Mouse (Mus musculus) stomach, embryonic 16.5 days (tissue): ENCODE measurements around the gene Psmg3. TPM values are rescaled to one million over a fixed set of nuclear protein-coding genes. Genes with fewer than 3 reads are reported as not detected.

Source experiments
- ATAC-seq: fragments of 200-750 bp; cut with Nextera tagmentation; 2 replicates; pipeline ENCODE4 v1.8.0; 2017; ENCODE audit warnings: moderate number of reproducible peaks, moderate TSS enrichment; ENCODE audit not compliant: insufficient read depth, low FRiP score
- H3K27ac ChIP-seq: fragments of 300-500 bp; sonication (generic); 2 replicates; pipeline ENCODE4 v1.5.1; 2014; ENCODE audit warnings: low read length
- H3K27me3 ChIP-seq: fragments of 300-500 bp; sonication (generic); 2 replicates; pipeline ENCODE4 v1.6.1; 2014; ENCODE audit warnings: low read length, control low read depth, mixed read lengths; ENCODE audit not compliant: control insufficient read depth, insufficient read depth
- H3K36me3 ChIP-seq: fragments of 300-500 bp; sonication (generic); 2 replicates; pipeline ENCODE4 v1.6.1; 2014; ENCODE audit warnings: low read length; ENCODE audit not compliant: control insufficient read depth, insufficient read depth
- H3K4me1 ChIP-seq: fragments of 300-500 bp; sonication (generic); 2 replicates; pipeline ENCODE4 v1.6.1; 2014; ENCODE audit warnings: low read length, control low read depth, mixed read lengths; ENCODE audit not compliant: control insufficient read depth, insufficient read depth
- H3K4me2 ChIP-seq: fragments of 300-500 bp; sonication (generic); 2 replicates; pipeline ENCODE4 v1.6.1; 2014; ENCODE audit warnings: low read depth, low read length, mixed read lengths
- H3K4me3 ChIP-seq: fragments of 300-500 bp; sonication (generic); replicated peaks from 2 replicates; pipeline ENCODE4 v1.5.1; 2014; ENCODE audit warnings: mild to moderate bottlenecking, low read length
- H3K9ac ChIP-seq: fragments of 300-500 bp; sonication (generic); 2 replicates; pipeline ENCODE4 v1.6.1; 2014; ENCODE audit warnings: low read length
- H3K9me3 ChIP-seq: fragments of 300-500 bp; sonication (generic); replicated peaks from 2 replicates; pipeline ENCODE4 v1.6.1; 2016; ENCODE audit warnings: low read length, control low read depth; ENCODE audit not compliant: control insufficient read depth
- WGBS: fragments of 180-500 bp; shearing (Covaris S2); extraction: QIAGEN DNeasy Blood & Tissue Kit; methylation state at CpG from one replicate; pipeline ENCODE4 v1.1.7; 2014; 5-methylcytosine and 5-hydroxymethylcytosine counted together
- polyA plus RNA-seq: library from polyadenylated mRNA; unstranded; fragments of >200 nt; fragmentation: Nextera tagmentation; extraction: Ambion mirVana; gene quantifications from 2 replicates; pipeline ENCODE4 v1.2.1, GENCODE M21; 2015

Psmg3 gene
- polyA plus RNA-seq = 62.5 and 62.9 TPM in 2 replicates

DNA sequence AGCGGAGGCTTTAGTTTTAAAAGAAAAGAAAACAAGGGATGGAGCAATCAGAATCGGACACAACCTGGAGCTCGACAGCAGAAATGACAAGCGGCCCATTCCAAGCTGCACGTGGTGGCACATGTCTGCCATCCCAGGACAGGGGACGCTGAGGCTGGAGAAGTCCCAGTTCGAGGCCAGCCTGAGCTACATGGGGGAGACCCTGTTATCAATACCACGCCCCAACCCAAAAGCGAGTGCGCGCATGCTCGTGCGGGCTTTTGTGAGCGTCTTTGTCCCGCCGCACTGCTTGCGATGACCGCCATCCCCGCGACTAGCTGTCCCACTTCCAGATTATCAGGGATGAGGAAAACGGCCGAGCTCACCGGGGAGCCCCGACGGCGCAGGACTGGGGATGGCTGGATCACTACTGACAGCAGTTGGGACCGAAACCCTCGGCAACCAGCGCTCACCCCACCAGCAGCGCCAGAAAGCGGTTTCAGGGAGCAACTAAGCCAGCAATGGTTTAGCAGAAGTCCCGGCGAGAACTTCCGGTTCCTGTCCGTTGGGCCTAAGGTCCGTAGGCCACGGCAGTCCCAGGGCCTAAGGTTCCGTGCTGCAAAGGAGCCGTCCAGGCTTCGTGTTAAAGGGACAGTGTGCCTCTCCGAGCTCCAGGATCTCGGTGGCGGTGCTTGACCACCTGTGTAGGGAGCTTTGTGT lies at the start of gene Psmg3, which contains the start of gene Gm26938:
Psmg3 (minus strand) TSS at position 529 of the 699 bp plus-strand sequence.
Gm26938 (minus strand) TSS at position 51 of the 699 bp plus-strand sequence.
- Histone ChIP-seq H3K4me3 (peak within 1 kb of the TSS; percentile 75), H3K36me3 (peaks cover 4% of the 10 kb centered on the region; the same call in 1 of the 2 replicates), H3K9ac (peak within 1 kb of the TSS; percentile 83), H3K4me2 (peak within 1 kb of the TSS; percentile 95), H3K9me3 (no peaks in the 10 kb centered on the region), H3K4me1 (peaks cover 23% of the 10 kb centered on the region), H3K27me3 (no peaks in the 10 kb centered on the region), H3K27ac (peak within 1 kb of the TSS; percentile 66)
- peak; percentile 71; the same call in 1 of the 2 replicates for ATAC-seq
- under 1% methylated on average over 43 of the region's 43 CpGs for WGBS

DNA sequence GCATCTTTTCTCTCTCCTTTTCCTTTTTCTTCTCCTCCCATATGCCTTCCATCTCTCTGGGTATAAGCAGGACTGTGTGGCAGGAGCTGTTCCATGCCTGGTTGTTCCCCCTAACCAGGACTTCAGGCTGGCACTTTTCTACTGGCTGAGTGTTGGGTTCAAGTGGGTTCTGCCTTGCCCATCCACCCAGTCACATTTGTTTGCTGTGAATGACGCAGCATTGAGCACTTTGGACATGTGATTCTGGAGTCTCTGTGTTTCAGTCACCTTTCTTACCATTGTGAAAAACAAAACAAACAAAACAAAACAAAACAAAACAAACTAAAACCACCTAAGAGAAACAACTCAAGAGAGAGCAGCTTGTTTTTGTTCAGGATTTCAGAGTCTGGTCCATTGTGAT lies 44.8 kb upstream of the Psmg3 start:
- no peak overlapping the region for H3K4me3 ChIP-seq
- H3K36me3 ChIP-seq = no peaks in the 10 kb centered on the region
- no peaks in the 10 kb centered on the region for H3K27me3 ChIP-seq
- H3K4me2 ChIP-seq = no peak overlapping the region
- no peaks in the 10 kb centered on the region for H3K4me1 ChIP-seq
- ATAC-seq = no peak
- H3K27ac ChIP-seq = no peak overlapping the region
- H3K9me3 ChIP-seq = no peaks in the 10 kb centered on the region
- 83% methylated on average over 1 of the region's 1 CpGs for WGBS
- no peak overlapping the region for H3K9ac ChIP-seq

DNA sequence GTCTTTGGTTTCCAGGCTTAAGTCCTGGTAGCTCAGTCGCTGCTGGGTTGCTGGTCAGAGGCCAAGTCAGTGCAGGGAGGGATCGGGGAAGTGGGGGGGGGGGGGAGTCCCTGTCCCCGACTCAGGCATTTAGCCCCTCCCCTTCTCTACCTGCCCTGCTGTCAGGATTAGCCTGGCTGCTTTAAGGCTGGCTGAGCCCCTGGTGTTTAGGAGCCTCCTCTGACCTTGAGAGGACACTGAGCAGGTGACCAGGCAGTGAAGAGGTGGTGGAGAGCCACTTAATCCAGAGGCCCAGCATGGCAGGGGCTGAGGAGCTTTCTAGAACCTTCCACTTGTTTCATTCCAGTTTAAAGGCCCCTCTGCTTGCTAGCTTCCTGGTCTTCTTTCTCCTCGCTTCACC lies 44.2 kb upstream of the Psmg3 start:
- WGBS = 8% methylated on average over 4 of the region's 4 CpGs
- ATAC-seq = no peak
- Histone ChIP-seq H3K27ac (no peak overlapping the region), H3K4me3 (no peak overlapping the region), H3K4me1 (no peaks in the 10 kb centered on the region), H3K4me2 (no peak overlapping the region), H3K9me3 (no peaks in the 10 kb centered on the region), H3K36me3 (no peaks in the 10 kb centered on the region), H3K27me3 (no peaks in the 10 kb centered on the region), H3K9ac (no peak overlapping the region)

DNA sequence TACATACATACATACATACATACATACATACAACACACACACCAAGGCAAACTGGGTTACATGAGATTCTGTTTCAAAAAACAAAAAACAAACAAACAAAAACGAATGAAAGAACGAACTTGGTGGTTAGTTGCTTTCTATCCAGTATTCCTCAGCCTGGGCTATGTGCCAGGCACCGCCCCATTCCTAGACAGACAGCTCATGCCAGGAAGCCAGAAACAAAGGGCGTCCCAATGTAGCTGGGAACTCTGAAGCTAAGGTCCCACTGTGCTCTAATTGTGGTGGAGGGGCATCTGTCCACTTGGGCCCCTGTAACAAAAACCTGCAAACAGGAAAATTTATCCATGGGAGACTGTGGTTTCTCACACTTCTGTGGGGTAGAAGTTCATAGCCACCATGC lies 36.1 kb upstream of the Psmg3 start:
- no peaks in the 10 kb centered on the region for H3K36me3 ChIP-seq
- no peak overlapping the region for H3K4me2 ChIP-seq
- H3K4me1 ChIP-seq = no peaks in the 10 kb centered on the region
- ATAC-seq = no peak
- no peak overlapping the region for H3K27ac ChIP-seq
- no peaks in the 10 kb centered on the region for H3K9me3 ChIP-seq
- no peak overlapping the region for H3K9ac ChIP-seq
- WGBS = 39% methylated on average over 4 of the region's 4 CpGs
- H3K27me3 ChIP-seq = no peaks in the 10 kb centered on the region
- no peak overlapping the region for H3K4me3 ChIP-seq

DNA sequence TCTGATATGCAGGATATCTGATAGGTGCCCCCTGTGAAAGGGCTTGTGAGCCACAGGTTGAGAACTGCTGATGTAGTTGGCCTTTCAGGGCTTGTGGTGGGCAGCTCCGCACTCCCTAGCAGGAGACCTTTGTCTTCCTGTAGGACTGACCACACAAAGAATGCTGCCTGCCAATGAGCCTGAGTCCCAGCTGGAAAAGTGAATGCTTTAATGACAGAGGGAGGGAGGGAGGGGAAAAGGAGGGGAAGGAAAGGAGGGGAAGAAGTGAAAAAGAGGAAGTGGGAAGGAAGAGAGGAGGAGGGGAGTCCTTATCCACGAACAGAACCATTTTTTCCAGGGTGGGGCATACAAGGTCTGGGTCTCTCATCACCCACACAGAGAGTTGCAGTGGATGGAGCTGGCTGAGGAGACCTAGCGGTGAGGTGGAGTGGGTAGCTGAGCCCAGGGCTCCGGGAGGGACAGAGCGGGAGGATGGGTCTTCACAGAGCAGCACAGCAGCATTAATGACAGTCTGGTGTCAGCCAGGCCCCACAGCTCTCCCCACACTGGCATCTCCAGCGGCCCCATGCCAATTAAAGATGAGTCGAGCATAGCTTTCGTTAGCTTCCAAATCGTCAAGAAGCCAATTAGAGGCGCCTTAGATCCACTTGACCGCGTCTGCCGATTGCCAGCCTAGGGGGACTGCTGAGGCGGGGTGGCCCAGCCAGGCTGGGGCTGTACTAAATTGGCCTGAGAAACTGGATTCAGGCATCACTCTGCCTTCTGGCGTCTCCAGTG lies 33.8 kb upstream of the Psmg3 start:
- no peak overlapping the region for H3K27ac ChIP-seq
- no peaks in the 10 kb centered on the region for H3K4me1 ChIP-seq
- no peaks in the 10 kb centered on the region for H3K27me3 ChIP-seq
- no peak overlapping the region for H3K4me2 ChIP-seq
- 60% methylated on average over 15 of the region's 15 CpGs for WGBS
- no peak overlapping the region for H3K9ac ChIP-seq
- no peak for ATAC-seq
- H3K4me3 ChIP-seq = no peak overlapping the region
- no peaks in the 10 kb centered on the region for H3K9me3 ChIP-seq
- H3K36me3 ChIP-seq = no peaks in the 10 kb centered on the region

DNA sequence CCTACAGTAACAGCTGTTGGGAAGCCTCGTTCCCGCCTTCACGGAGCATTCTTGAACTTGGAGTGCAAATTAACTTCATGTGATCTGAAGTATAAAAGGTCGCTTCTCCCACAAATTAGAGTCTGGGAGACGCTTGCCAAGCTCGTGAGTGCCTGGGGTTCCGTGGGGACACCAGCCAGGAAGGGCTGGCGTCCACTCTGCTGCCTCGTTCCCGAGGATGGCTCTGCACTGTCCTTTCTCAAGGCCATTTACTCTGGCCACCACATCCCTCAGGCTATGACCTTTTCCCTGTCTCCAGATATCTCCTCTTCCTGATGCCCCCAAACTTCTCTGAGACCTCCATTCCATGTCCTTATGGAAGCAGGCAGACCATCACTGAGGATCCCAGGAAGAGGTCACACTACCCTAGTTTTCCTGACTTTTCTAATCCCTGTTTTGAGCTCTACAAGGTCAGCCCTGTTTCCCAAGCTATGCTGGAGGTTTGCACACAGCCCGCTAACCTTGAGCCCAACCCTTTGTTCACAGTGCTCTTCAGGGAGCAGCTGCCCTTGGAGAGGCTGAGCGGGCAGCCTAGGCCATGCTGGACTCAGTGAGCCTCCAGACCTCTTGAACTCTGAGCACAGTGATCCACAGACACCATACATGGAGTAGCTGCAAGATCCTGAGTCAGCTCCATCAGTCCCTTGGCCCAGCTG lies 23.1 kb upstream of the Psmg3 start:
- Histone ChIP-seq H3K4me3 (no peak overlapping the region), H3K4me2 (no peak overlapping the region), H3K36me3 (no peaks in the 10 kb centered on the region), H3K4me1 (no peaks in the 10 kb centered on the region), H3K27ac (no peak overlapping the region), H3K9ac (no peak overlapping the region), H3K27me3 (no peaks in the 10 kb centered on the region), H3K9me3 (peaks cover 1% of the 10 kb centered on the region; the same call in 1 of the 2 replicates)
- WGBS = 66% methylated on average over 12 of the region's 12 CpGs
- no peak for ATAC-seq

DNA sequence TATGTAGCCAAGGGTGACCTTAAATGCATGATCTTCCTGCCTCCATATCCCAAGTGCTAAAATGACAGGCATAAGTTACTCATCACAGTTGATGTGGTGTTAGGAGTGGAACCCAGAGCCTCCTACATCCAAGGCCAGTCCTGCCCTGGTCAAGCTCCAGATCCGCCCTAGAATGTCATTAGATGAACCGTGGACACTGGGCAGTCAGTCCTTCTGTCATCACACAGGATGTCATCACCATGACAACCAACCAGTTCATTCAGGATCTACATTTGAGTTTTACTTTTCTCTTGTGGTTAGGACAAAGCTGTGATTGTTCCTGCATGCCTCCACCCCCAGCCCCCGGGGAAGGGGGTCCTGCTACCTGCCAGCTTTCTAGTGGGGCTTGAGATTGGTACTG lies 12.5 kb upstream of the Psmg3 start:
- WGBS = 46% methylated on average over 3 of the region's 3 CpGs
- H3K4me3 ChIP-seq = no peak overlapping the region
- no peaks in the 10 kb centered on the region for H3K36me3 ChIP-seq
- no peak overlapping the region for H3K4me2 ChIP-seq
- H3K9me3 ChIP-seq = no peaks in the 10 kb centered on the region
- no peaks in the 10 kb centered on the region for H3K27me3 ChIP-seq
- no peak overlapping the region for H3K27ac ChIP-seq
- H3K4me1 ChIP-seq = no peaks in the 10 kb centered on the region
- no peak for ATAC-seq
- H3K9ac ChIP-seq = no peak overlapping the region

DNA sequence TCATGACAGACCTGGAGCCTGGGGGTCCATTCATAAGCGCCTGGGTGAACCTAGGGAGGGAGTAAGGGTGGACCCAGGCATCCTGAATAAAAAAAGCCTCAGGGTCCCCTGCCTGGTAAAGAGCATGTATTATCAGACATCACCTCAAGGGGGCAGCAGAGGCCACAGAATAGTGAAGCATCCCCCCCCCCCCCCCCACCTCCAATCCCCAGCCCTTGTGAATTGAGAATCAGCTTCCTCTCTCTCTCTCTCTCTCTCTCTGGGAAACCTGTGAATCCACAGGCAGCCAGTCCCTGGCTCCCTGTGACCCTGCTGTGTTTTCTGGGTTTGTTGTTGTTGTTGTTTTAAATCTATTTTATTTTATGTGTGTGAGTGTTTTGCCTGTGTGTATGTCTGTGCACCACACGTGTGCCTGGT lies 11.8 kb upstream of the Psmg3 start:
- no peak overlapping the region for H3K4me3 ChIP-seq
- H3K4me1 ChIP-seq = no peaks in the 10 kb centered on the region
- ATAC-seq = no peak
- H3K27ac ChIP-seq = no peak overlapping the region
- no peak overlapping the region for H3K9ac ChIP-seq
- no peaks in the 10 kb centered on the region for H3K36me3 ChIP-seq
- no peaks in the 10 kb centered on the region for H3K27me3 ChIP-seq
- no peak overlapping the region for H3K4me2 ChIP-seq
- no peaks in the 10 kb centered on the region for H3K9me3 ChIP-seq
- WGBS = 27% methylated on average over 2 of the region's 2 CpGs

DNA sequence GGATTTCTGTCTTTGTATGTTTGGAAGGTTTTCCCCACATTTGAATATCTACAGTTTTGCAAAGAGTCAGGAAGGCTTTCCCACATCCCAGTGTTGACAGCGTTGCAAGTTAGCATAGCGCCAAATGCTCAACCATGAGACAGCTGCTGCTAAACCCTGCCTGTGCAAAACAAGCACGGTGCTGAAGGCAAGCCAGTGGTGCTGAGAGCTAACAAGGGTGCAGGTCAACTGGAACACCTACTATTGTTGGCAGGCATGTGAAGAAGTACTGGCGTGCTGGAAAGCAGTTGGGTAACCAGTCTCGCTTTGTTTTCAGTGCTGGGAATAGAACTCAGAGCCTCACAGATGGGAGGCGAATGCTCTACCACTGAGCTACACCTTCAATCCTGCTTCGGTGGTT lies 9.0 kb upstream of the Psmg3 start:
- no peaks in the 10 kb centered on the region for H3K27me3 ChIP-seq
- 87% methylated on average over 7 of the region's 7 CpGs for WGBS
- ATAC-seq = no peak

More for the DNA sequence above, 9.0 kb upstream of the Psmg3 start:
- Histone ChIP-seq H3K36me3 (no peaks in the 10 kb centered on the region), H3K27ac (no peak overlapping the region), H3K9me3 (no peaks in the 10 kb centered on the region), H3K4me3 (no peak overlapping the region), H3K4me2 (no peak overlapping the region), H3K9ac (no peak overlapping the region), H3K4me1 (no peaks in the 10 kb centered on the region)
